Mouse (Mus musculus) heart, embryonic 16.5 days (tissue): Measurements from ENCODE around the gene Klk11. TPM values are rescaled to one million over a fixed set of nuclear protein-coding genes. Genes with fewer than 3 reads are reported as not detected.

ENCODE experiments used
- ATAC-seq: fragments of 200-750 bp; cut with Nextera tagmentation; replicated peaks from 2 replicates; pipeline ENCODE4 v1.8.0; 2017; ENCODE audit warnings: moderate number of reproducible peaks; ENCODE audit not compliant: insufficient read depth, low FRiP score; ENCODE audit errors: extremely low read depth
- H3K27ac ChIP-seq: fragments of 300-500 bp; sonication (generic); 2 replicates; pipeline ENCODE4 v1.5.1; 2014; ENCODE audit warnings: mild to moderate bottlenecking, low read length, control low read depth, moderate library complexity
- H3K27me3 ChIP-seq: fragments of 300-500 bp; sonication (generic); 2 replicates; pipeline ENCODE4 v1.6.1; 2014; ENCODE audit warnings: low read length, mixed read lengths; ENCODE audit not compliant: control insufficient read depth, insufficient read depth
- H3K36me3 ChIP-seq: fragments of 300-500 bp; sonication (generic); 2 replicates; pipeline ENCODE4 v1.6.1; 2014; ENCODE audit not compliant: control insufficient read depth, insufficient read depth
- H3K4me1 ChIP-seq: fragments of 300-500 bp; sonication (generic); 2 replicates; pipeline ENCODE4 v1.6.1; 2014; ENCODE audit warnings: low read length, mixed read lengths; ENCODE audit not compliant: control insufficient read depth, insufficient read depth
- H3K4me2 ChIP-seq: fragments of 300-500 bp; sonication (generic); 2 replicates; pipeline ENCODE4 v1.6.1; 2014; ENCODE audit warnings: low read depth, mild to moderate bottlenecking, control low read depth, low read length
- H3K4me3 ChIP-seq: fragments of 300-500 bp; sonication (generic); 2 replicates; pipeline ENCODE4 v1.5.1; 2014; ENCODE audit warnings: mild to moderate bottlenecking, control low read depth, low read length
- H3K9ac ChIP-seq: fragments of 300-500 bp; sonication (generic); 2 replicates; pipeline ENCODE4 v1.6.1; 2014; ENCODE audit warnings: low read length, control low read depth
- H3K9me3 ChIP-seq: fragments of 300-500 bp; sonication (generic); replicated peaks from 2 replicates; pipeline ENCODE4 v1.6.1; 2016; ENCODE audit warnings: low read length; ENCODE audit not compliant: control insufficient read depth
- whole genome bisulfite sequencing: fragments of 180-500 bp; shearing (Covaris S2); extraction: QIAGEN DNeasy Blood & Tissue Kit; methylation state at CpG from one replicate; pipeline ENCODE4 v1.1.7; 2014; 5-methylcytosine and 5-hydroxymethylcytosine counted together
- polyA plus RNA-seq: library from polyadenylated mRNA; unstranded; fragments of >200 nt; fragmentation: Nextera tagmentation; extraction: Ambion mirVana; gene quantifications from 2 replicates; pipeline ENCODE4 v1.2.1, GENCODE M21; 2015

Klk11 gene
- polyA plus RNA-seq, 1 experiment from 2014 or later: 0.25 TPM

- 80% methylated on average over 7 of the region's 7 CpGs for WGBS
- Histone ChIP-seq H3K9me3 (no peaks in the 10 kb centered on the region), H3K36me3 (no peaks in the 10 kb centered on the region), H3K9ac (no peak overlapping the region), H3K4me1 (no peaks in the 10 kb centered on the region), H3K27ac (no peak overlapping the region), H3K4me2 (no peak overlapping the region), H3K27me3 (no peaks in the 10 kb centered on the region), H3K4me3 (no peak overlapping the region)
- no peak for ATAC-seq
Observed at GRCm38 (mm10) chr7:43815211-43815610, 40.8 kb downstream of the Klk11 start.

DNA sequence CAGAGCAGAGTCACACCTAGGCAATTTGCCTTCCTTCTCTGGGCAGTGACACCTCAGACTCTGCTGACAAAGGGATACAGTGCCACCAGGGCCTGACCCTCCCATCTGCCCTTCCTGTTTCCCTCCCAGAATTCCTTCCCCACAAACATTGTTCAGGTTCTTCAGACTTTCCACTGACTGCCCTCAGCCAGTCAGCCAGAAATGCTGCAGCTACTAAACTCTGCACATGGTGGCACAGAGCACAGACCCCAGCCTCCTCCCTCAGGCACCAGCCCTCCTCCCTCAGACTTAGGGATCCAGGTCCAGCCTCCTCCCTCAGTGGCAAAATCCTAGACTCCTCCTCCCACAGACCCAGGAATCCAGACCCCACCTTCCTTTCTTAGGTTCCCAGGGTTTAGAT lies 42.3 kb downstream of the Klk11 start:
- Histone ChIP-seq H3K9ac (no peak overlapping the region), H3K36me3 (no peaks in the 10 kb centered on the region), H3K27me3 (no peaks in the 10 kb centered on the region), H3K4me1 (no peaks in the 10 kb centered on the region), H3K4me2 (no peak overlapping the region), H3K27ac (no peak overlapping the region), H3K4me3 (no peak overlapping the region), H3K9me3 (no peaks in the 10 kb centered on the region)
- ATAC-seq: no peak

DNA sequence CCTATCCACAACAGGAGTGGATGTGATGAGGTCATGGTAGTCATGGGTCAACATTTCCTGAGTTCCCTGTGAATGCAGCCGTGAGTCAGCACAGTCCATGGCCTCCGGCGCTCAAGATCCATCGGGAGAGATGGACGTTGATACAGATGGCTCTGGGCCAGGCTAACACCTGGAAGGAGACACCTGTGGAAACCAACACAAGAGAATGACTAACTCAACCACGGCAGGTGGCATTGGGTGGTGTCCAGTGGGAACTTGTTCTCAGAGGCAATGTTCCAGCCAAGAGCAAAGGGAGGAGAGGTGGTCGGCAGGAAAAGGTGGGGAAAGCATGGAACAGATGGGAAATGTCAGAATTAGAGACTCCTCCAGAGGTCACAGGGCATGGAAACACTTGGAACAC lies 47.2 kb downstream of the Klk11 start:
- Histone ChIP-seq H3K4me1 (no peaks in the 10 kb centered on the region), H3K36me3 (no peaks in the 10 kb centered on the region), H3K4me2 (no peak overlapping the region), H3K4me3 (no peak overlapping the region), H3K9ac (no peak overlapping the region), H3K27ac (no peak overlapping the region), H3K9me3 (no peaks in the 10 kb centered on the region), H3K27me3 (no peaks in the 10 kb centered on the region)
- WGBS: 81% methylated on average over 7 of the region's 7 CpGs
- no peak for ATAC-seq

GRCm38 (mm10) chr7:43824199-43824598 lies 49.8 kb downstream of the Klk11 start, which contains the start of gene Klk6:
TSS of gene Klk6 (plus strand) at chr7:43824499.
- Histone ChIP-seq H3K9ac (no peak within 1 kb of the TSS), H3K9me3 (no peaks in the 10 kb centered on the region), H3K4me2 (no peak within 1 kb of the TSS), H3K27me3 (no peaks in the 10 kb centered on the region), H3K36me3 (no peaks in the 10 kb centered on the region), H3K4me1 (no peaks in the 10 kb centered on the region), H3K27ac (no peak within 1 kb of the TSS), H3K4me3 (no peak within 1 kb of the TSS)
- WGBS: 71% methylated on average over 10 of the region's 10 CpGs
- no peak for ATAC-seq

GRCm38 (mm10) chr7:43826056-43826455 lies 51.7 kb downstream of the Klk11 start:
- H3K27me3 ChIP-seq: no peaks in the 10 kb centered on the region
- no peaks in the 10 kb centered on the region for H3K9me3 ChIP-seq
- no peak for ATAC-seq
- H3K9ac ChIP-seq: no peak overlapping the region
- H3K4me1 ChIP-seq: no peaks in the 10 kb centered on the region
- H3K4me2 ChIP-seq: no peak overlapping the region
- H3K36me3 ChIP-seq: no peaks in the 10 kb centered on the region
- H3K27ac ChIP-seq: no peak overlapping the region
- H3K4me3 ChIP-seq: no peak overlapping the region
- WGBS: 86% methylated on average over 5 of the region's 5 CpGs

DNA sequence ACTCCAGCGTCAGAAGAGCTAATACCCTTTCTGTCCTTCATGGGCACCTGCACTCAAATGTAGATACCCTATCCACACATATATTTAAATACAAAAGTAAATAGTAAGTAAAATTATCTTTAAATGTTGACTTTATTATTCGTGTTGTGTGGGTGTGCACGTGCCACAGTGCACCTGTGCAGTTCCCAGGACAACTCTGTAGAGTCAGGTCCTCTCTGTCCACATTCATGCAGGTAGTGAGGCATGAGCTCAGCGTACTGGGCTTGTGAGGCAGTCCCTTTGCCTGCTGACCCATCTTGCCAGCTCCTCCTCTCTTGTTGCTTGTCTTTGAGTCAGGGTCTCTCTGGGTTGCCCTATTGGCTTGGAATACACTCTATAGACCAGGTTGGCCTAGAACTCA lies 53.3 kb downstream of the Klk11 start:
- no peak overlapping the region for H3K9ac ChIP-seq
- H3K4me1 ChIP-seq: no peaks in the 10 kb centered on the region
- H3K4me3 ChIP-seq: no peak overlapping the region
- no peaks in the 10 kb centered on the region for H3K36me3 ChIP-seq
- no peaks in the 10 kb centered on the region for H3K27me3 ChIP-seq
- no peaks in the 10 kb centered on the region for H3K9me3 ChIP-seq
- ATAC-seq: no peak
- no peak overlapping the region for H3K4me2 ChIP-seq
- no peak overlapping the region for H3K27ac ChIP-seq
- 76% methylated on average over 4 of the region's 4 CpGs for WGBS

Other genes with a start within 250 kb of the Klk11 start
- gene Cd33, start 230.2 kb upstream of the Klk11 start, polyA plus RNA-seq: 0.51 and 0.85 TPM in 2 replicates
- gene Zfp658, start 212.3 kb upstream of the Klk11 start, polyA plus RNA-seq: 1.3 and 2.0 TPM in 2 replicates
- gene Zfp719, start 195.0 kb upstream of the Klk11 start, polyA plus RNA-seq: 7.4 TPM in 2 replicates
- not detected in 2 replicates for gene Zfp819, start 167.4 kb upstream of the Klk11 start, polyA plus RNA-seq
- gene Ceacam18, start 139.9 kb upstream of the Klk11 start, polyA plus RNA-seq: 0.09 TPM in 1 of 2 replicates, not detected in the other
- 0.62 and 0.71 TPM in 2 replicates for gene Siglece, start 114.4 kb upstream of the Klk11 start, polyA plus RNA-seq
- gene Ctu1, start 102.6 kb upstream of the Klk11 start, polyA plus RNA-seq: 7.2 and 7.6 TPM in 2 replicates
- gene Klk14, start 84.2 kb upstream of the Klk11 start, polyA plus RNA-seq: not detected in 2 replicates
- 0.17 and 0.45 TPM in 2 replicates for gene Klk13, start 62.0 kb upstream of the Klk11 start, polyA plus RNA-seq
- not detected in 2 replicates for gene Klk12, start 5.7 kb upstream of the Klk11 start, polyA plus RNA-seq
- 1.6 and 1.7 TPM in 2 replicates for gene Klk10, start 6.4 kb downstream of the Klk11 start, polyA plus RNA-seq
- 0.09 and 0.10 TPM in 2 replicates for gene Klk9, start 17.3 kb downstream of the Klk11 start, polyA plus RNA-seq
- gene Klk8, start 23.0 kb downstream of the Klk11 start, polyA plus RNA-seq: 22.1 and 23.0 TPM in 2 replicates
- 0.12 TPM in 1 of 2 replicates, not detected in the other for gene Klk7, start 36.7 kb downstream of the Klk11 start, polyA plus RNA-seq
- gene Klk6, start 49.9 kb downstream of the Klk11 start, polyA plus RNA-seq: not detected in 2 replicates
- gene Klk5, start 67.4 kb downstream of the Klk11 start, polyA plus RNA-seq: not detected in 2 replicates
- 0.11 and 0.15 TPM in 2 replicates for gene Klk4, start 106.6 kb downstream of the Klk11 start, polyA plus RNA-seq
- not detected in 2 replicates for gene Klk15, start 159.1 kb downstream of the Klk11 start, polyA plus RNA-seq
- gene Klk1b8, start 176.1 kb downstream of the Klk11 start, polyA plus RNA-seq: not detected in 2 replicates
- gene Klk1b1, start 192.1 kb downstream of the Klk11 start, polyA plus RNA-seq: 0.28 TPM in 1 of 2 replicates, not detected in the other
- gene Klk1b9, start 201.5 kb downstream of the Klk11 start, polyA plus RNA-seq: not detected in 2 replicates
- gene Klk1b11, start 221.3 kb downstream of the Klk11 start, polyA plus RNA-seq: 0.17 TPM in 1 of 2 replicates, not detected in the other
- 0.13 TPM in 1 of 2 replicates, not detected in the other for gene Klk1b26, start 237.6 kb downstream of the Klk11 start, polyA plus RNA-seq